Mouse (Mus musculus) heart, adult 9 months (tissue): ENCODE results near the gene Lect2.

Experiments
- DNase-seq, 2 experiments: peaks; one replicate each; pipeline ENCODE4 v3.0.0; 2022; ENCODE audit warnings: low spot score in 2 of 2

The Lect2 gene

DNA sequence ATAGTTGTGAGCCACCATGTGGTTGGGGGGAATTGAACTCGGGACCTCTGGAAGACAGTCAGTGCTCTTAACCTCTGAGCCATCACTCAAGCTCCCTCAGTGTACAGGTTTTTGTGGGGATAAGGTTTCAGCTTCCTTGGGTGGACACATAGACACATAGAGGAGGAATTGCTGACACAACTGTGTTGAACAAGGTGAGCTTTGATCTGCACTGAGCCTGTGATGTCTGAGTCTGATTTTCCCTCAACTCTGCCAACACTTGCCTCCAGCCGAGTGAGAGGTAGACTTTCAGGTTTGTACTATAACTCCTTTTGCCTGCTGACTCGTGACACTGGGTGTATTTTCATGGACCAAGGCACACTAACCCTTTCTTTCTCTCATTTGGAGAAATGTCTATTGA, 8.4 kb upstream of the Lect2 start:
- DNase-seq, result no peak

DNA sequence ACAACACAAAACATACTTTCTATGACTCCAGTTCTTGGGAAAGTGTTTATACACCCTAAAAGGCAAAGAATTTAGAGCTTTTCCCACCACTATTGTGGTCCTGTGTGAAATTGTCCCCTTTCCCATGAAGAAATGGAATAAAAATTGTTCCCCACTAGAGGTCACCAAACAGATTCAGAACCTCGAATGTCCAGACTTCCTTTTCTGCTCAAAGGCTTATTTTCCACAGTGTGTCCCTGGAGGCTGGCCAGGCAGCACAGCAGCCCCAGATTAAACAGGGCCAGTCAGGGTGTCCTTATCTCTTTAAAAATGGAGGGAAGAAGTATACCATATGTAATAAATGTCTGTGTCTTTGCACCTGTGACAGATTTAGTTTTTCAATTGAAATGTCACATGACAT, 7.7 kb upstream of the Lect2 start:
- peak; percentile 50 to 53 for DNase-seq

DNA sequence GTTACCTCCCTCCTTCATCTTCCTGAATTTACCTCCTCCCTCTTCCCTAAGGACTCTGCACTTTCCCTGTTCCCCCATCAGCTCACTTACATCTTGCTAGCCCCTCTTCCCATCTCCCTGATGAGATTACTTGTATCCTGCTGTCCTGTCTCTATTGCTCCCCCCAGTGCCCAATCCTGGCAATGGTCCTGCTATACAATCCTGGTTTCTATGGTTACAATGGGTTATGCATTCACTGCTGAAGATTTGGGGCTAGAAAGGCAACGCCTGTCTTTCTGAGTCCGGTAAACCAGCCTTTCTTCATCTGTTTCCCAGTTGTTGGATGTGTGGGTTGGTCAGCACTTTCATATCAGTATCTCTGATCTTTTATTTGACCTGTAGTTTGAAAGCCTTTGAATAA, 6.1 kb upstream of the Lect2 start:
- DNase-seq, result no peak

DNA sequence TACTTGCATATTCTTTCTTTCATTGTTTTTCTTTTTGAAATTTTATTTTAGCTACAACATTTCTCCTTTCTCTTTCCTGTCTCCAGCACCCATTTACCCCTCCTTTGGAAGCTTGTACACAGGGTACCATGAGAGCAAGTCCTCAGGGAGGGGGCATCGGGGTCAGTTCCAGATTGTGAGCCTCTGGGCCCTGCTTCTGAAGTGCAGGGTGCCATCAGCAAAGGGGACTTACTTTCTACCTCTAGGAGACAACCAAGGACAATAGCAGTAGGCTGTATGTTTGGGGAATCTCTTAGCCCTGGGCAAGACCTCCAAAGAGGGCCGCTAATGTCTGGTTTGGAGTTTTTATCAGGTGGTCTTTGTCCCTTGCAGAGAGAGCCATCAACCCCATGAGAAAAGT, 5.6 kb upstream of the Lect2 start:
- no peak for DNase-seq

DNA sequence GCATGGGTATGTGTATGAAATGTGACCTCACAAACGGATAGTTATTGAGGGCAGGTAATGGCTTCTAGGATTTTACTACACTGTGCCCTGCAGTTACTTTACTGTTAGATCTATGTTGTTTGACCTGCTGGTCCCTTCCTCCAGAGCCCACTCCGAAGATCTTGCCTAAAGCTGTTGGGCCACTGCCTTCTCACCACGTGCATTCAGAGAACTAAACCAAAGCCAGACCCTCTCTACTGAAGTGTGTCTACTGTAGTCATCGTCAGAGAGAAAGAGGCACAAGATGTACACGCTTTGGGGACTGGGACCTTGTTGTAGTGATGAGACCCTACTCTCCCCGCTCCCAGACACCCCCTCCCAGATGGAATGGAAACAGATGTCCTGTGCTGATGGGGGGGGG, 3.4 kb upstream of the Lect2 start:
- DNase-seq, result no peak

DNA sequence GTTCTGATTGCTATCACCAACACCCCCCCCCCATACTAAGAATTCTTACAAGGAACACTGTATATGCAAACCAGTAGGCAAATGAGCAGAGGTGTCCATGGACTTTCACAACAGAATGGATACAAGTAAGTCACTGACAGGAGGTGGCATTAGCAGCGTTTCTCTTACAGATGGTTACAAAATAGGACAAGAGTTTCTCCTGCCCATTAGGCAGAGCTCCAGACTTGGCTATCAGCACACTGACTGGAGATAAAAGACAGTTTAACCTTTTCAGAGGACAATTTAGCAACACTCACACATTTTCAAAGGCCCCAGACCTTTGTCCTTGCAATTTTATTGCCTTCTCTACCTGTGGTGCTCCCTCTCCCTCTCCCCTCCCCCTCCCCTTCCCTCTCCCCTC, 2.3 kb upstream of the Lect2 start:
- peak in 1 of 2 experiments; percentile 46 for DNase-seq

DNA sequence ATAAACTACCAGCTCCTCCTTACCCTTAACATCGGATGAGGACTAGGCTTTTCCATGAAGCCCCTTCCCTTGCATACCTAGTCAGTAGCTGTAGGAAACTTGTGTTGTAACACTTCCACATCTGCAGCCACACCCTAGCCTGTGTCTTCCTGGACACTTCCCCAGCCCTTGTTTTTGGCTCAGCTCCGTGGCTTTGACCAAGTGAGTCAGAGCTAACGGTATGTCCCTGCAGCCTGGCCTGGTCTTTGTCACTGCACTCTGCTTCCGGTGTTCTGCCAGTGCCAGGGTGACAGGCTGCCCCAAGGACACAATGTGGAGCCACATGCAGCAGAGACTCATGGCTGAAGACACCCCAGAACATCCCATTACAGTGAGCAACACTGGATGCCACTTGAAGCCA, 1.1 kb upstream of the Lect2 start:
- peak; percentile 73 to 79 for DNase-seq

DNA sequence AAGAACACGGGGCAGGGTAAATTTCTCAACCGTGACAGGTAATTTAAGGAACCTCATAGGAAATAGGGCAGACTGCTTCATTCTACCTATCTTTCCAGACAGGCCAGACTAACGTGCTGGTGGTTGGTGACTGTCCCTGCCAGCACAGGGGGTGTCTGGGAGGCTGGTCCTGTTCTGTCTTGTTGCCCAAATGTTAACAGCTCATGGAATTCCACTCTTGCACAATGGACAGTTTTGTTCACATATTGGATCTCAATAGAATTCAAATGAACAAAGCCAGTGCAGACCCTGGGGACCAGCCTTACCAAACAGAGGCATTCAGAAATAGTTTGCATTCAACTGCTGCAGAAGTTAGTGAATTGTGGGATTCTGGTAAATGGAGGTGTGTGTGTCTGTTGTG, 3.3 kb downstream of the Lect2 start:
- no peak for DNase-seq

DNA sequence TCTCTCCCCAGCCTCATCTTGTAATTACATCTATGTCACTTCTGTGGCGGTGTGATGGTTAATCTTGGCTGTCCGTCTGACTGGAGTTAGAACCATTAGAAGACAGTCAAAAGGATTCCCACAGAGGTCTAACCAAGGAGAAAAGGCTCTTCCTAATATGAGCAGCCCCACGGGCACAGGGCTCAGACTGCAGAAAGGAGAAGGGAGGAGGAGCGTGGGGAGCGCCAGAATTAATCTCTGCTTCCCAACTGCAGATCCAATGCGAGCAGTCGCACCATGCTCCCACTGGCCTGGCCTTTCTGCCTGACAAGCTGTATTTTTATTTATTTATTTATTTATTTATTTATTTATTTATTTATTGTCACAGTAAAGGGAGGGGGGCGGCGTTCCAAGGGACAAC, 4.5 kb downstream of the Lect2 start:
- no peak for DNase-seq

DNA sequence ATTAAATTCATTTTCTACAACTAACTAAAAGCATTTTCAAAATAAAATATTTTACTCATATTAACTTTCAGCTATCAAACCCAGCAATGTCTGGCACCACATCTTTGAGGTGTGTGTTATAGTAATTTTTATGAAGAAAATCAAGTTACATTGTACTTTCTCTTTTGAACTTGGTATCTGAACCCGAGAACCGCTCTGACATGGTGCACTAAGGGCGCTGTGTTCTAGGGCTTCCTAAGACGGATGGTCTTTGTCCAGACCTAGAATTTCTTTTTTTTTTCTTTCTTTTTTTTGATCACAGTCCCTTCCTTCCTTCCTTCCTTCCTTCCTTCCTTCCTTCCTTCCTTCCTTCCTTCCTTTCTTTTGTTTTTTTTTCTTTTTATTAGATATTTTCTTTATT, 8.5 kb downstream of the Lect2 start:
- DNase-seq, result no peak

DNA sequence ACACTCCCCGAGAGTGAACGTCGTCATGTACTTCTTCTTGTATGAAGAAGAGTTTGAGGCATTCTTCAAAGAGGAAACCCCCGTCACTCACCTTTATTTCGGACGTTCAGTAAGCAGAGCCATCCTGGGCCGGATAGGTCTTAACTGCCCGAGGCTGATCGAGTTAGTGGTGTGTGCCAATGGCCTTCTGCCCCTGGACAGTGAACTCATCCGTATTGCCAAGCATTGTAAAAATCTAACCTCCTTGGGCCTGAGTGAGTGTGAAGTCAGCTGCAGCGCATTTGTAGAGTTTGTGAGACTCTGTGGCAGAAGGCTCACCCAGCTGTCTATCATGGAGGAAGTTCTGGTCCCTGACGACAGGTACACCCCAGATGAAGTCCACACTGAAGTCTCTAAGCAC, 11.3 kb downstream of the Lect2 start:
- DNase-seq, result no peak

DNA sequence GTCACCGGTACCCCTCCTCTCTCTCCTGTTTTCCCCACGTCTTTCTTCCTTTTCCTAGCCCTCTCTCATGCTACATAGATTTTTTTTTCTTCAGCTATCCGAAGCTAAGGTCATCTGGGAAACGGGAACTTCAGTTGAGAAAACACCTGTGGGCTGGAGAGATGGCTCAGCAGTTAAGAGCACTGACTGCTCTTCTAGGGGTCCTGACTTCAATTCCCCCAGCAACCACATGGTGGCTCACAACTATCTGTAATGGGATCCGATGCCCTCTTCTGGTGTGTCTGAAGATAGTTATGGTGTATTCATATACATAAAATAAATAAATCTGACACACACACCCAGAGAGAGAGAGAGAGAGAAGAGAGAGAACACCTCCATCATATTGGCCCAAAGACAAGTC, 12.7 kb downstream of the Lect2 start:
- no peak for DNase-seq

DNA sequence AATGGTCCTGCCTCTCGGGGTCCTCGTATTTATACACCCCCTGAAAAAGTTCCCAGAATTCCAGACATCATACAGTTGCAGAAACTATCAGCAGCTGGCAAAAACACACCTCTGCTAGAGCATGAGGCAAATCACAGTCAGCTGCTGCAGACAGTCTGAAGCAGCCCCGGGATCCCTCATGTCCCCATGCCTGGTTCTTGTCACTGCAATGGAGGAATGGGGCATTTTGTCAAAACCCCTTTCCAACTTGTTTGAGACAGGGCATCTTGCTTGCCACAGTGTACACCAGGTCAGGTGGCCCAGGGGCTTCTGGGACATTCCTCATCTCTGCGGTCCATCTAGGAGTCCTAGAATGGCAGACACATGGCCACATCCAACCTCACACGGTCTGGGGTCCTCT, 13.4 kb downstream of the Lect2 start:
- DNase-seq, result no peak

DNA sequence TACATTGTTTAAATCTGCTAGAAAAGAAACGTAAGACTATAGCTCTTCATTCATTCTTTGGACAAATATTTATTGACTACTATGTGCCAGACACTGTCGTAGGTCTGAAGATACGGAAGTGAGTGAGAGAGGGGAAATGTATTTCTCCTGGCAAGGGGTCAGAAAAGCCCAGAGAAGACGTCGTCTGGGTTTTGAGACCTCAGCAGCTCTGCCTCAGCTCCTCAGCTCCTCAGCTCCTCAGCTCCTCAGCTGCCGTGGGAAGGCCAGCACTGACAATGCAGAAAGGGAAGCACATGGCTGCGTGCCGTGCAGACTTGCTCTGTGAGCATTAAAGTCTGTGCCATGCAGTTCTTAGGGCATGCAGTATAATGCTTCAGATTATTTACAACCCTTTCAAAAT, 18.6 kb downstream of the Lect2 start:
- DNase-seq, result no peak

DNA sequence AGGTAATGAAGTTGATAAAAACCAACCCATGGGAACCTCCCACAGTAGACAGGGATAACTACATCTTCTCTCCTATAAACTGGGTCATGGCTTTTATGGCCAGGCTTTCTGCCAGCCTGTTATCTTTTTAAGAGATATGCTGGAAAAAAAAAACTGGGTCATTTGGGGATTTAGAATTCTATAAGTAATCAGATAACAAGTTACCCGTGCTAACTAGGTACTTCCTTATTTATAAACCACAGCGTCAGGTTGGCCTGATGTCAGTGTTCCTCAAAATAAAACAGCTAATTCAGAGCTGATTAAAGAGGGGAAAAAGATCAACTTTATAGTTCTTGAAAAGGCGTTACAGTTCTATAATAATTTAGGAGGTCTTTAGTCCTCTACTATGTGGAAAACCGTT, 19.3 kb downstream of the Lect2 start:
- no peak for DNase-seq

DNA sequence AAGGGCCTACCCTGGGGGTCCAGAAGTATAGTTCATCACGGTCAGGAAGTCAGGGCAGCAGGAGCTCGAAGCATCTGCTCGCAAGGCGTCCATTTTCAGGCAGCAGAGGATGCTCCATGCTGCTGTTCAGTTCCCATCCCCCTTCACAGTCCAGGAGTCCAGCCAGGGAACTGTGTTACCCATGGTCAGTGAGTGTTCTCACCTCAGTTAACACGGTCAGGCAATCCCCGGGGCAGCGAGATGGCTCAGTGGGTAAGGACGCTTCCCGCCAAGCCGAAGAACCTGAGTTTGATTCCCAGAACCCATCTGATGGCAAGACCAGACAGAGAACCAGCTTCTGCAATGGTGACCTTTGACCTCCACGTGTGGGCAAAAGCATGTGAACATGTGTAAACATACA, 20.0 kb downstream of the Lect2 start:
- no peak for DNase-seq

DNA sequence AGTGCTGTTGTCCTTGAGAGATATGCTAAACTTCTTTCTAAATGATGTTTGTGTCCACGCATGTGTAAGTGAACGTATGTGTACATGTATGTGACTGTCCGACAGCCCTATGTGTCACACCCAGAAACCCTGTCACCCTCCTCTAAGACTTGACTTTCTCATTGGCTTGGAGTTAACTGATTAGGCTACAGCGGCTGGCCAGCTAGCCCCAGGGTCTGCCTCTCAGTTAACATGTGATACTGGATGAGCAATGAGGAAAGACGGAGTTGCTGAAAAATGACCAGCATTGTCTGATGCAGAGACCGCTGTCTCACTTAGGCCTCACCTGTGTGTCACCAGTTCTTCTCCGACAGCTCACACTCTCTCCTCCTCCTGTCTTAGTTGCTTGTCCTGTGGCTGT, 20.5 kb downstream of the Lect2 start:
- DNase-seq, result no peak

DNA sequence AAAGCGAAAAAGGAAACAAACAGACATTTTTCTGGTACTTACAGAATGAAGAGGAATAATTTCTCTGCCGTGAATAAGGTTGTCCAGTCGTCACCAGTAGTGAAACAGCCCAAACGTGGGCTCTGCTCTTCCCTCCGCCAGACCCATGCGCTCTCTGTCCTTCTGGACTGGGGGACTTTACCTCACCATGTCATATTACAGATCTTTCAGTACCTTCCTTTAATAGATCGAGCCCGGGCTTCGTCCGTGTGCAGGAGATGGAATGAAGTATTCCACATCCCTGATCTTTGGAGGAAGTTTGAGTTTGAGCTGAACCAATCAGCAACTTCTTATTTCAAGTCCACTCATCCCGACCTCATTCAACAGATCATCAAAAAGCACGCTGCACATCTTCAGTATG, 21.4 kb downstream of the Lect2 start:
- DNase-seq, result no peak

DNA sequence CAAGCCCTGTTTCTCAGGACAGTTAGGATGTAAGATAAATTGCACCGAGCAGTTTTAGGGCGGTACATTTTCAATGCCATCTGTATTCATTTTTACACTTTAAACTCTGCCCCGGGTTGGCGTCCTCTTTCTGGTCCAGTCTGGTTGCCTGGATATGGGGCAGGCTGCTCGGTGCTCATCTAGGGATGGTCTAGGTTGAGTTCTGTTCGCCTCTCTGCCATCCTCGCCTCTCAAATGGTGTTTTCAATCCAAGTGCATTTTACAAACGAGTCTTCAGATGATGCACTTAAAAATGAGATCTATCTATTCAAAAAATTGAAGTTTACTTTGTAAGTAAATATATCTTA, 25.5 kb downstream of the Lect2 start:
- no peak for DNase-seq

DNA sequence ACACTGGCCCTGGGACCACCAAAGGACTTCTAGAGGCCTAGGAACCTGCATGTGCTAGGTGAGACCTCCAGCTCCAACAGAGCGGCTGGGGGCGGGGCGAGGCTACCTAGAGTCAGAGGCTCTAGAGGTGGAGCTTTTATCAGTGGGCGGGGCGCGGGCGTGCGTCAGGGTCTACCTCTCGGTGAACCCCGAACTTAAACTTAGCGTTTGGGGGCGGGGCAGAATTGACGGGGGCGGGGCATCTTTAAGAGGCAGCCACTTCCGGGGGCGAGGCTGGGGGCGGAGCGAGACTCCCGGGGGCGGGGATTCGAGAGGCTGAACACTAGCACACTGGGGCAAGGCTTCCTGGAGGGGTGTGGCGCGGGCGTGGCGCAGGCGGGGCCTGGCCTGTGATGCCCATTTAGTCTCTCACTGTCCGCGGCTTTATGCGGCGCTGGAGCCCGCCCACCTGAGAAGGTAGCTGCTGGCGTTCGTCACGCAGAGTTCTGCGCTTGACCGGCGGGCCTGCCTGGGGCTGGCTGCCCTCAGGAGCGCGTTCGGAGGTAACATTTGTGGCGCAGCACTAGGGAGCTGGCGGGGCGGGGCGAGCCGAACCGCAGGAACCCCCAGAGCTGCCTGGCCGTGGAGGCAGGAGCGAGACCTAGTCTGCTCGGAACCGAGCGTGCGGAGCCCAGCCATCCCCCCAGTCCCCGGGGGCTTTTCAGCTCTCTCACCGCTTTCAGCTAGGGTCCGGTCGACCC, 26.1 kb downstream of the Lect2 start, which contains the start of gene Fbxl21:
Fbxl21 (plus strand) TSS at position 392 of the 740 bp plus-strand sequence.
- DNase-seq, result peak; percentile 86 to 91

DNA sequence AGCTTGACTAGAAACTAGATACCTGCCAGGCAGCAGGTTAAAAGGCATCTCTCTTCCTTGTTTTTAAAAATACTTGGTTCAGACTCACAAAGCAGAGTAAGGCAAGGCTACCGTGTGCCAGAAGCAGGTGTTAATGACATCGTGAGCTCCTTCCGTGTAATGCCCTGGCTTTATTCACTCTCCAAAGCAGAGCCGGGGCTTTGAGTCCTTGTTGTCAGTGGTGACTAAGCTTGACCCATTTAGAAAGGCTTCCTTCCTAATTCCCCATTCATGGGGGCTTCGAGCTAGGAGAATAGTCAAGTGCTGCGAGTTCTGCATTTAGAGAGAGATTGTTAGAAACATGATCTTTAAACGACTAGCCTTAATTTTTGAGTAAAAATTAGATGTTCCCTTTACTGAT, 31.5 kb downstream of the Lect2 start:
- no peak for DNase-seq

DNA sequence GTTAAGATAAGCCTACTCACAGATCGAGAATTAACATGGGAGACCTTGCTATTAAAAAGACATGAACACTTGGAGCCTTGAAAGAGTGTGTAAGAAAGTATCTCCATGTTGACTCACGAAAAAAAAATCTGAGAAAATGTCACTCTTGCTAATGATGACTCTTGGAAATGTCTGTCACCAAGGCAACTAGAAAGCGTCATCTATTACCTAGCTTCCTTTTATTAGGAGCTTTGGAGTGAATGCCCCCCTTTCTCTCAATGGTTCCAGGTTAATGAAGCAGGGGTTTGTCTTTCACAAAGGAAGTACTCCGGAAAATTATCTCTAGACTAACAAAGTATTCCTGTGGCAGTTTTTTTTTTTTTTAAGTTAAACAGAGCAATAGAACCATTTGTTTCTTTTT, 32.0 kb downstream of the Lect2 start:
- no peak for DNase-seq

DNA sequence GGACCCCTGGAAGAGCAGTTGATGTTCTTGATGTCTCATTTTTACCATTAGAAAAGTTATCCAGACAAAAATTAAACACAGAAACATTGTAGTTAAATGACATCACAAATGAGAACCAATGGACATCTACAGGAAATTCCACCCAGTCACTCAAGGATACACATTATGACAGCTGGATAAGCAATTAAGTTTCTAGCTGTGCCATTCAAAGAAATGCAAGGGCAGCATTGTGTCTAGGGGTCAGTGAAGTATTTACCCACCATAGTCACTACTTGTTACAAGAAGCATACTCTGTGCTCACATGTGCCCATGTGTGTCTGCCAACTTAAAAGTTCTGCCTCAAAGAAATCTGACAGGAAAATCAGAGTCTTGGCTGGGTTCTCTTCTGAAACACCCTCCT, 34.7 kb downstream of the Lect2 start:
- DNase-seq, result no peak

DNA sequence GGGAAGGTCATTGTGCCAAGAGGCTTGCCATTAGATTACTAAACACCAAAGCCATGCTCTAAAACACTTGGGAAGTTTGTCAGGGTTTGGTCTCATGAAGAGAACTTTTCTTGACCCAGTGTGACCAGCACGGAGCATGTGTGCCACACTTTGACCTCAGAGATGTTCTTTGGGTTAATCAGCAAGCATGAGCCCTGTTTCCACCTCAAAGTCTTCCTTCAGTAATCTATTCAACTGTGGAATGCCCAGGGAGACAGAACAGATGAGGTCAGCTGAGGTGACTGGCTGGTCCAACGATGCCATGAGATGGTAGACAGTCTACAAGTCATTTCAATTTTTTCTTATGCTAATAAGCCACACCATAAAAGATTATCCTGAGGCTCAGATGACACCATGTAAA, 38.5 kb downstream of the Lect2 start:
- no peak for DNase-seq
